Mouse (Mus musculus) G1E (cell line): ENCODE data around the gene Serinc1. TPM values are rescaled to one million over a fixed set of nuclear protein-coding genes. Genes with fewer than 3 reads are reported as not detected.
A peak's percentile ranks its signal among the peaks of the same experiment; 100 is the strongest.

ENCODE experiments used
- ATAC-seq: 2 replicates; pipeline ENCODE4 v1.8.0; 2016; ENCODE audit warnings: mild to moderate bottlenecking; ENCODE audit not compliant: insufficient number of reproducible peaks, poor library complexity, low FRiP score, severe bottlenecking; ENCODE audit errors: extremely low read depth
- DNase-seq: peaks from one replicate; pipeline ENCODE4 v3.0.0; 2012; ENCODE audit warnings: low spot score
- H3K27me3 ChIP-seq: 2 replicates; pipeline ENCODE4 v1.6.1; 2012; ENCODE audit warnings: mild to moderate bottlenecking, low read length, inconsistent platforms; ENCODE audit not compliant: insufficient read depth
- H3K36me3 ChIP-seq: replicated peaks from 2 replicates; pipeline ENCODE3; 2012; ENCODE audit warnings: mild to moderate bottlenecking, inconsistent platforms
- H3K4me1 ChIP-seq: 2 replicates; pipeline ENCODE4 v1.6.1; 2012; ENCODE audit warnings: low read depth, low read length, inconsistent platforms, mixed read lengths; ENCODE audit not compliant: insufficient read depth
- H3K4me3 ChIP-seq: 2 replicates; pipeline ENCODE4 v1.5.1; 2012; ENCODE audit warnings: low read depth, mild to moderate bottlenecking, inconsistent platforms, low read length, moderate library complexity, mixed read lengths
- H3K9me3 ChIP-seq: replicated peaks from 2 replicates; pipeline ENCODE4 v1.6.1; 2012; ENCODE audit warnings: inconsistent platforms
- CTCF ChIP-seq: IDR thresholded peaks from 2 replicates; pipeline ENCODE4 v1.5.1; 2012; ENCODE audit warnings: low read depth, low read length, inconsistent platforms, mixed read lengths
- GATA1 ChIP-seq: IDR thresholded peaks from 2 replicates; pipeline ENCODE4 v1.6.1; 2012; ENCODE audit warnings: borderline replicate concordance, low read length, inconsistent platforms, mixed read lengths
- GATA2 ChIP-seq: IDR thresholded peaks from 2 replicates; pipeline ENCODE4 v1.6.1; 2012; ENCODE audit warnings: low read depth, low read length, inconsistent platforms, borderline replicate concordance
- POLR2AphosphoS5 ChIP-seq: IDR thresholded peaks from 2 replicates; pipeline ENCODE4 v1.6.1; 2012; ENCODE audit warnings: low read depth, low read length, inconsistent platforms; ENCODE audit not compliant: insufficient replicate concordance
- TAL1 ChIP-seq: conservative IDR thresholded peaks from 2 replicates; pipeline ENCODE4 v1.6.1; 2012; ENCODE audit warnings: low read depth, low read length, inconsistent platforms, mixed read lengths
- polyA plus RNA-seq: library from polyadenylated mRNA; stranded (reverse); fragments of >175 nt; gene quantifications from 2 replicates; pipeline ENCODE4 v1.2.3, GENCODE M21; 2012
- total RNA-seq, 2 experiments: library from RNA; stranded (forward) in 1 of 2; stranded (reverse) in 1 of 2; fragments of 200-1000 nt in 1 of 2; fragments of >200 nt in 1 of 2; fragmentation: Nextera tagmentation in 1 of 2; gene quantifications; 2 replicates each; pipeline ENCODE4 v1.2.3; 2014 to 2017

Serinc1 gene
- total and polyA plus RNA-seq, 3 experiments: 3.7 to 69.3 (median 53.4) TPM

GRCm38 (mm10) chr10:57486542-57487071, 45.7 kb downstream of the Serinc1 start:
- ATAC-seq (no peak), DNase-seq (peak; percentile 3)
- no peaks in the 10 kb centered on the region for H3K36me3 ChIP-seq
- peak overlapping the region; percentile 73 for H3K4me3 ChIP-seq
- H3K9me3 ChIP-seq: no peaks in the 10 kb centered on the region
- TF ChIP-seq TAL1 (no peak), CTCF (no peak), GATA1 (no peak), POLR2AphosphoS5 (no peak), GATA2 (no peak)
- H3K4me1 ChIP-seq: peaks cover 3% of the 10 kb centered on the region
- H3K27me3 ChIP-seq: no peaks in the 10 kb centered on the region

- no peaks in the 10 kb centered on the region for H3K9me3 ChIP-seq
- TF ChIP-seq CTCF (no peak), GATA1 (no peak), POLR2AphosphoS5 (no peak), TAL1 (no peak), GATA2 (no peak)
- peak within 1 kb of the TSS; percentile 73 for H3K4me3 ChIP-seq
- H3K36me3 ChIP-seq: no peaks in the 10 kb centered on the region
- no peaks in the 10 kb centered on the region for H3K27me3 ChIP-seq
- H3K4me1 ChIP-seq: peaks cover 3% of the 10 kb centered on the region
- ATAC-seq: peak; percentile 99
- DNase-seq: peak; percentile 79
These were observed 46.3 kb downstream of the Serinc1 start, which contains the start of gene Hsf2 for GRCm38 (mm10) chr10:57485908-57486541. TSS of gene Hsf2 (plus strand) at chr10:57486385.

GRCm38 (mm10) chr10:57484741-57485140, 47.6 kb downstream of the Serinc1 start:
- Histone ChIP-seq H3K4me1 (peaks cover 8% of the 10 kb centered on the region), H3K9me3 (no peaks in the 10 kb centered on the region), H3K4me3 (no peak overlapping the region), H3K36me3 (no peaks in the 10 kb centered on the region), H3K27me3 (no peaks in the 10 kb centered on the region)
- DNase-seq (no peak), ATAC-seq (no peak)
- TF ChIP-seq GATA1 (no peak), TAL1 (no peak), GATA2 (no peak), POLR2AphosphoS5 (no peak), CTCF (no peak)

- H3K4me1 ChIP-seq: peaks cover 8% of the 10 kb centered on the region
- ATAC-seq: no peak
- H3K9me3 ChIP-seq: no peaks in the 10 kb centered on the region
- DNase-seq: no peak
- H3K4me3 ChIP-seq: no peak overlapping the region
- no peak for TF ChIP-seq POLR2AphosphoS5
- no peak for TF ChIP-seq GATA2
- no peak for TF ChIP-seq CTCF
- no peak for TF ChIP-seq GATA1
- TF ChIP-seq TAL1: no peak
- no peaks in the 10 kb centered on the region for H3K27me3 ChIP-seq
- no peaks in the 10 kb centered on the region for H3K36me3 ChIP-seq
These were observed 50.6 kb downstream of the Serinc1 start for GRCm38 (mm10) chr10:57481717-57482116.

- TF ChIP-seq CTCF (no peak), GATA2 (no peak), GATA1 (no peak), TAL1 (no peak), POLR2AphosphoS5 (no peak)
- Histone ChIP-seq H3K27me3 (no peaks in the 10 kb centered on the region), H3K4me3 (no peak overlapping the region), H3K9me3 (no peaks in the 10 kb centered on the region), H3K36me3 (no peaks in the 10 kb centered on the region), H3K4me1 (peaks cover 4% of the 10 kb centered on the region; the same call in 1 of the 2 replicates)
- DNase-seq (no peak), ATAC-seq (no peak)
These were observed 55.0 kb downstream of the Serinc1 start for GRCm38 (mm10) chr10:57477121-57477843.

Other genes with a start within 250 kb of the Serinc1 start
- gene Hsf2, start 46.1 kb downstream of the Serinc1 start, total RNA-seq (2014; fragmentation: Nextera tagmentation): 15.2 TPM in 2 replicates
- 13.6 and 15.7 TPM in 2 replicates for gene Hsf2, start 46.1 kb downstream of the Serinc1 start, total RNA-seq (2017)
- gene Hsf2, start 46.1 kb downstream of the Serinc1 start, polyA plus RNA-seq: 0.33 and 0.61 TPM in 2 replicates
- not detected in 2 replicates for gene Pkib, start 99.5 kb upstream of the Serinc1 start, total RNA-seq (2014; fragmentation: Nextera tagmentation)
- gene Pkib, start 99.5 kb upstream of the Serinc1 start, total RNA-seq (2017): 0.16 and 0.17 TPM in 2 replicates
- gene Pkib, start 99.5 kb upstream of the Serinc1 start, polyA plus RNA-seq: not detected in 2 replicates